8 mouse cellular contexts compared by ENCODE assay signal in the genomic region with DNA sequence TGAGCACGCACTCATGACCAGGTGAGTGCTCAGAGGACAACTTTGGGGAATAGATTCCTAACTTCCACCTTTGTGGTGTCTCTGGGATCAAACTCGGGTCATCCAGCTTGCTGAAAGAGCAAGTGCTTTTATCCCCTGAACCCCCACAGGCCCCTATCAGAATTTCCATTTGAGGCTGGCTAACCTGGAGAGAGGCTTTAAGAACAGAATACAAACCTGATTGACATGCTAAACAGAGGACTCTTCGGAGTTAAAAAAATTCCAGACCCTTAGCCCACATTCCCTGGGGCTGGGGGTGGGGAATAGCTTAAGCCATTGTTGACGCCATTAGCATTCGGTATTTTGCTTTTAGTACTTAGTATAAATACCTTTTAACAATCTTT. TPM values are rescaled to one million over a fixed set of nuclear protein-coding genes. Genes with fewer than 3 reads are reported as not detected.
DNase-seq lines count a peak whose midpoint lies in the region; ATAC-seq and TF ChIP-seq lines count a peak whose summit lies in the region.

No protein-coding gene starts in this region.

- H3K36me3 ChIP-seq in kidney, embryonic 16.5 days (ENCODE audit: insufficient read depth, low read length) = no peaks in the 10 kb centered on the region
- H3K36me3 ChIP-seq in hindbrain, postnatal 0 days (ENCODE audit: insufficient read depth, low read length) = no peaks in the 10 kb centered on the region
- no peaks in the 10 kb centered on the region for H3K36me3 ChIP-seq in midbrain, embryonic 16.5 days (ENCODE audit: control insufficient read depth, insufficient read depth, low read length)

- no peaks in the 10 kb centered on the region for H3K27me3 ChIP-seq in kidney, embryonic 16.5 days (ENCODE audit: insufficient read depth, low read length)
- no peaks in the 10 kb centered on the region for H3K27me3 ChIP-seq in hindbrain, postnatal 0 days (ENCODE audit: insufficient read depth, low read length)
- H3K27me3 ChIP-seq in midbrain, embryonic 16.5 days (ENCODE audit: control insufficient read depth, insufficient read depth, low read depth, low read length) = no peaks in the 10 kb centered on the region

- WGBS in kidney, embryonic 16.5 days = 33% methylated on average over 5 of the region's 5 CpGs
- 21% methylated on average over 5 of the region's 5 CpGs for WGBS in hindbrain, postnatal 0 days
- 10% methylated on average over 5 of the region's 5 CpGs for WGBS in midbrain, embryonic 16.5 days

- intact Hi-C loops in left cerebral cortex, adult 2 months (cut with DNase I) = no loop called here

- H3K4me3 ChIP-seq in kidney, embryonic 16.5 days (ENCODE audit: low read length) = peak overlapping the region; percentile 97; the same call in 1 of the 2 replicates
- 0 out of 2 replicates have a peak overlapping the region, but pooled peaks have one; percentile 62 for H3K4me3 ChIP-seq in cortical plate, adult 2 months (ENCODE audit: insufficient read depth, low read length)
- peak overlapping the region; percentile 78; the same call in 1 of the 2 replicates for H3K4me3 ChIP-seq in hindbrain, postnatal 0 days (ENCODE audit: low read length)
- peak overlapping the region; percentile 71; the same call in 1 of the 2 replicates for H3K4me3 ChIP-seq in midbrain, embryonic 16.5 days (ENCODE audit: low read depth, low read length)
- no peak overlapping the region; the same call in 1 of the 2 replicates for H3K4me3 ChIP-seq in left cerebral cortex, adult 2 months

- no peaks in the 10 kb centered on the region for H3K9me3 ChIP-seq in kidney, embryonic 16.5 days (ENCODE audit: low read length)
- no peaks in the 10 kb centered on the region for H3K9me3 ChIP-seq in hindbrain, postnatal 0 days (ENCODE audit: low read length)
- H3K9me3 ChIP-seq in midbrain, embryonic 16.5 days (replicated peaks; ENCODE audit: control insufficient read depth, low read length, poor library complexity, severe bottlenecking) = no peaks in the 10 kb centered on the region

- no peak for TF ChIP-seq POLR2A in cortical plate, adult 2 months (IDR thresholded peaks at IDR 0.05; ENCODE audit: extremely low read depth, insufficient read depth, low read length)

- DNase-seq in kidney, adult 8-10 months = no peak
- no peak for DNase-seq in hindbrain, postnatal 0 days (ENCODE audit: low spot score)
- DNase-seq in left cerebral cortex, adult 2 months (ENCODE audit: extremely low spot score in 1 of 2, low spot score in 2 of 2) = no peak
- DNase-seq in layer of hippocampus, postnatal 14 days (ENCODE audit: low spot score in 2 of 2) = no peak

- peak overlapping the region; percentile 68 for H3K4me2 ChIP-seq in kidney, embryonic 16.5 days (replicated peaks; ENCODE audit: low read depth, low read length)
- H3K4me2 ChIP-seq in hindbrain, postnatal 0 days (ENCODE audit: low read depth, low read length) = peak overlapping the region; percentile 80
- H3K4me2 ChIP-seq in midbrain, embryonic 16.5 days (ENCODE audit: low read length) = peak overlapping the region; percentile 85

- H3K27ac ChIP-seq in kidney, embryonic 16.5 days (ENCODE audit: low read length) = no peak overlapping the region
- no peak overlapping the region for H3K27ac ChIP-seq in cortical plate, adult 2 months (ENCODE audit: insufficient read depth, low read length)
- H3K27ac ChIP-seq in hindbrain, postnatal 0 days = peak overlapping the region; percentile 82; the same call in 1 of the 2 replicates
- H3K27ac ChIP-seq in midbrain, embryonic 16.5 days (ENCODE audit: low read length) = no peak overlapping the region
- no peak overlapping the region for H3K27ac ChIP-seq in left cerebral cortex, adult 2 months

- peak overlapping the region; percentile 72; the same call in 1 of the 2 replicates for H3K9ac ChIP-seq in kidney, embryonic 16.5 days (replicated peaks; ENCODE audit: low read length)
- no peak overlapping the region; the same call in 1 of the 2 replicates for H3K9ac ChIP-seq in hindbrain, postnatal 0 days (replicated peaks; ENCODE audit: low read length)
- H3K9ac ChIP-seq in midbrain, embryonic 16.5 days (ENCODE audit: low read depth, low read length) = no peak overlapping the region

- no peak for ATAC-seq in kidney, embryonic 16.5 days (ENCODE audit: low FRiP score, low TSS enrichment)
- ATAC-seq in hindbrain, postnatal 0 days = no peak
- no peak for ATAC-seq in midbrain, embryonic 16.5 days
- no peak for ATAC-seq in activated CD4-positive, CD25-positive, alpha-beta regulatory T cell, adult 4 months

- H3K4me1 ChIP-seq in kidney, embryonic 16.5 days (ENCODE audit: insufficient read depth, low read length) = peaks cover 18% of the 10 kb centered on the region
- peaks cover 2% of the 10 kb centered on the region; the same call in 1 of the 2 replicates for H3K4me1 ChIP-seq in cortical plate, adult 2 months (ENCODE audit: control insufficient read depth, insufficient read depth, low read length)
- H3K4me1 ChIP-seq in hindbrain, postnatal 0 days (ENCODE audit: insufficient read depth, low read length) = peaks cover 4% of the 10 kb centered on the region; the same call in 1 of the 2 replicates
- peaks cover 20% of the 10 kb centered on the region for H3K4me1 ChIP-seq in midbrain, embryonic 16.5 days (ENCODE audit: control insufficient read depth, insufficient read depth, low read length)

- no peak for TF ChIP-seq CTCF in cortical plate, adult 2 months (IDR thresholded peaks at IDR 0.05; ENCODE audit: extremely low read depth, insufficient read depth, low read length)
- no peak for TF ChIP-seq CTCF in hindbrain, postnatal 0 days (IDR thresholded peaks at IDR 0.05; ENCODE audit: low read depth)
- no peak for TF ChIP-seq CTCF in left cerebral cortex, adult 2 months (IDR thresholded peaks at IDR 0.05)

RNA-seq across cellular contexts. Expression of gene Kat7, which starts 1.4 kb away (rescaled TPM):
- 85.0 and 92.3 TPM in 2 replicates for polyA plus RNA-seq in kidney, embryonic 16.5 days (2015; fragmentation: Nextera tagmentation; extraction: Ambion mirVana)
- 51.1 and 51.8 TPM in 2 replicates for polyA plus RNA-seq in cortical plate, adult 2 months (2012; rRNA removed)
- total RNA-seq in hindbrain, postnatal 0 days (2014; rRNA removed) = 64.4 and 69.0 TPM in 2 replicates
- polyA plus RNA-seq in hindbrain, postnatal 0 days (2015; fragmentation: Nextera tagmentation; extraction: Ambion mirVana) = 59.0 and 66.6 TPM in 2 replicates
- polyA plus RNA-seq in midbrain, embryonic 16.5 days (2015; fragmentation: Nextera tagmentation; extraction: Ambion mirVana) = 65.8 and 69.1 TPM in 2 replicates
- polyA plus RNA-seq in activated CD4-positive, CD25-positive, alpha-beta regulatory T cell, adult 4 months (2017; shearing (Covaris generic)) = 10 to 100 TPM; 40.8 to 49.2 TPM
- 10 to 100 TPM; 72.3 to 77.2 TPM for total RNA-seq in left cerebral cortex, adult 2 months (2021)
- total RNA-seq in layer of hippocampus, postnatal 14 days (2021) = 10 to 100 TPM; 63.8 to 68.7 TPM

RNA-seq across cellular contexts. Expression of gene Fam117a, which starts 25.4 kb away (rescaled TPM):
- polyA plus RNA-seq in kidney, embryonic 16.5 days (2015; fragmentation: Nextera tagmentation; extraction: Ambion mirVana) = 9.9 and 10.1 TPM in 2 replicates
- polyA plus RNA-seq in cortical plate, adult 2 months (2012; rRNA removed) = 7.5 and 7.7 TPM in 2 replicates
- total RNA-seq in hindbrain, postnatal 0 days (2014; rRNA removed) = 5.6 and 10.7 TPM in 2 replicates
- polyA plus RNA-seq in hindbrain, postnatal 0 days (2015; fragmentation: Nextera tagmentation; extraction: Ambion mirVana) = 1.9 and 2.8 TPM in 2 replicates
- polyA plus RNA-seq in midbrain, embryonic 16.5 days (2015; fragmentation: Nextera tagmentation; extraction: Ambion mirVana) = 2.1 and 2.2 TPM in 2 replicates
- polyA plus RNA-seq in activated CD4-positive, CD25-positive, alpha-beta regulatory T cell, adult 4 months (2017; shearing (Covaris generic)) = 10 to 100 TPM; 17.4 to 21.9 TPM
- total RNA-seq in left cerebral cortex, adult 2 months (2021) = 1 to 10 TPM; 3.0 to 3.6 TPM
- 1 to 10 TPM; 3.0 to 3.8 TPM for total RNA-seq in layer of hippocampus, postnatal 14 days (2021)

RNA-seq across cellular contexts. Expression of gene Tac4, which starts 50.1 kb away (rescaled TPM):
- polyA plus RNA-seq in kidney, embryonic 16.5 days (2015; fragmentation: Nextera tagmentation; extraction: Ambion mirVana) = 0.12 TPM in 1 of 2 replicates, not detected in the other
- not detected in 2 replicates for polyA plus RNA-seq in cortical plate, adult 2 months (2012; rRNA removed)
- total RNA-seq in hindbrain, postnatal 0 days (2014; rRNA removed) = not detected in 2 replicates
- polyA plus RNA-seq in hindbrain, postnatal 0 days (2015; fragmentation: Nextera tagmentation; extraction: Ambion mirVana) = not detected in 2 replicates
- not detected in 2 replicates for polyA plus RNA-seq in midbrain, embryonic 16.5 days (2015; fragmentation: Nextera tagmentation; extraction: Ambion mirVana)
- not detected for polyA plus RNA-seq in activated CD4-positive, CD25-positive, alpha-beta regulatory T cell, adult 4 months (2017; shearing (Covaris generic))
- not detected for total RNA-seq in left cerebral cortex, adult 2 months (2021)
- not detected for total RNA-seq in layer of hippocampus, postnatal 14 days (2021)
